Mouse (Mus musculus) stomach, embryonic 16.5 days (tissue): ENCODE measurements around the gene Grhpr. TPM values are rescaled to one million over a fixed set of nuclear protein-coding genes. Genes with fewer than 3 reads are reported as not detected.
"Not testable (repeated sequence)": the region's sequence is repeated elsewhere in the genome, so short reads cannot be mapped to it uniquely, and the experiment has no call there.

ENCODE experiments used
- ATAC-seq: fragments of 200-750 bp; cut with Nextera tagmentation; 2 replicates; pipeline ENCODE4 v1.8.0; 2017; ENCODE audit warnings: moderate number of reproducible peaks, moderate TSS enrichment; ENCODE audit not compliant: insufficient read depth, low FRiP score
- H3K27ac ChIP-seq: fragments of 300-500 bp; sonication (generic); 2 replicates; pipeline ENCODE4 v1.5.1; 2014; ENCODE audit warnings: low read length
- H3K27me3 ChIP-seq: fragments of 300-500 bp; sonication (generic); 2 replicates; pipeline ENCODE4 v1.6.1; 2014; ENCODE audit warnings: low read length, control low read depth, mixed read lengths; ENCODE audit not compliant: control insufficient read depth, insufficient read depth
- H3K36me3 ChIP-seq: fragments of 300-500 bp; sonication (generic); 2 replicates; pipeline ENCODE4 v1.6.1; 2014; ENCODE audit warnings: low read length; ENCODE audit not compliant: control insufficient read depth, insufficient read depth
- H3K4me1 ChIP-seq: fragments of 300-500 bp; sonication (generic); 2 replicates; pipeline ENCODE4 v1.6.1; 2014; ENCODE audit warnings: low read length, control low read depth, mixed read lengths; ENCODE audit not compliant: control insufficient read depth, insufficient read depth
- H3K4me2 ChIP-seq: fragments of 300-500 bp; sonication (generic); 2 replicates; pipeline ENCODE4 v1.6.1; 2014; ENCODE audit warnings: low read depth, low read length, mixed read lengths
- H3K4me3 ChIP-seq: fragments of 300-500 bp; sonication (generic); replicated peaks from 2 replicates; pipeline ENCODE4 v1.5.1; 2014; ENCODE audit warnings: mild to moderate bottlenecking, low read length
- H3K9ac ChIP-seq: fragments of 300-500 bp; sonication (generic); 2 replicates; pipeline ENCODE4 v1.6.1; 2014; ENCODE audit warnings: low read length
- H3K9me3 ChIP-seq: fragments of 300-500 bp; sonication (generic); replicated peaks from 2 replicates; pipeline ENCODE4 v1.6.1; 2016; ENCODE audit warnings: low read length, control low read depth; ENCODE audit not compliant: control insufficient read depth
- WGBS: fragments of 180-500 bp; shearing (Covaris S2); extraction: QIAGEN DNeasy Blood & Tissue Kit; methylation state at CpG from one replicate; pipeline ENCODE4 v1.1.7; 2014; 5-methylcytosine and 5-hydroxymethylcytosine counted together
- polyA plus RNA-seq: library from polyadenylated mRNA; unstranded; fragments of >200 nt; fragmentation: Nextera tagmentation; extraction: Ambion mirVana; gene quantifications from 2 replicates; pipeline ENCODE4 v1.2.1, GENCODE M21; 2015

Gene Grhpr
- polyA plus RNA-seq, 1 experiment from 2014 or later = 72.0 TPM

- H3K27me3 ChIP-seq, H3K4me1 ChIP-seq, H3K36me3 ChIP-seq, H3K27ac ChIP-seq, H3K9me3 ChIP-seq, H3K9ac ChIP-seq, H3K4me3 ChIP-seq, ATAC-seq, H3K4me2 ChIP-seq: not testable (repeated sequence)
- WGBS = 88% methylated on average over 2 of the region's 2 CpGs
Measured at GRCm38 (mm10) chr4:44946126-44946525, 35.1 kb upstream of the Grhpr start.

DNA sequence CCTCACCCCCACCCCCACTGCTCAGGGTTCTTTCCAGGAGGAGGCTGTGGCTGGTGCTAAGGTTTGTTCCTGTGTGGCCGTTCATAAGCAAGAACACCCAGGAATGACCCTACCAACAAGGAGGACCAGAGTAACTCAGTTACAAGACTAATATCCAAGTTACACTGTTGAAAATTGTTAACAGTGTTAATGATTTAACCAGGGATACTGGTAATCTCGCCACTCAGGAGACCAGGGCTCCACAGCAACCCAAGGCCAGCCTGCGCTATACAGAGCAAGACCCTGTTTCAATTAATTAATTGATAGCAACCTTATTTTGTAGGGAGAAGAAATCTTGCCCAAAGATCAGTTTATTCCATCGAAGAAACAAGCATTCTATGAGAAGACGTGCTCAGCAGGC is 33.7 kb upstream of the Grhpr start:
- Histone ChIP-seq H3K9ac (no peak overlapping the region), H3K36me3 (no peaks in the 10 kb centered on the region), H3K27me3 (no peaks in the 10 kb centered on the region), H3K4me1 (no peaks in the 10 kb centered on the region), H3K4me2 (no peak overlapping the region), H3K27ac (no peak overlapping the region), H3K4me3 (no peak overlapping the region), H3K9me3 (no peaks in the 10 kb centered on the region)
- 83% methylated on average over 5 of the region's 5 CpGs for WGBS
- ATAC-seq = no peak

- no peak for ATAC-seq
- Histone ChIP-seq H3K4me1 (no peaks in the 10 kb centered on the region), H3K36me3 (no peaks in the 10 kb centered on the region), H3K4me2 (no peak overlapping the region), H3K27me3 (no peaks in the 10 kb centered on the region), H3K9ac (no peak overlapping the region), H3K4me3 (no peak overlapping the region), H3K27ac (no peak overlapping the region), H3K9me3 (no peaks in the 10 kb centered on the region)
- 76% methylated on average over 1 of the region's 1 CpGs for WGBS
Measured at GRCm38 (mm10) chr4:44948314-44948713, 32.9 kb upstream of the Grhpr start.

GRCm38 (mm10) chr4:44953041-44953440 is 28.2 kb upstream of the Grhpr start:
- H3K4me3 ChIP-seq = no peak overlapping the region
- H3K9me3 ChIP-seq = no peaks in the 10 kb centered on the region
- 69% methylated on average over 9 of the region's 9 CpGs for WGBS
- H3K27ac ChIP-seq = no peak overlapping the region
- no peaks in the 10 kb centered on the region for H3K27me3 ChIP-seq
- H3K9ac ChIP-seq = no peak overlapping the region
- no peaks in the 10 kb centered on the region for H3K36me3 ChIP-seq
- no peaks in the 10 kb centered on the region for H3K4me1 ChIP-seq
- ATAC-seq = no peak
- no peak overlapping the region for H3K4me2 ChIP-seq

DNA sequence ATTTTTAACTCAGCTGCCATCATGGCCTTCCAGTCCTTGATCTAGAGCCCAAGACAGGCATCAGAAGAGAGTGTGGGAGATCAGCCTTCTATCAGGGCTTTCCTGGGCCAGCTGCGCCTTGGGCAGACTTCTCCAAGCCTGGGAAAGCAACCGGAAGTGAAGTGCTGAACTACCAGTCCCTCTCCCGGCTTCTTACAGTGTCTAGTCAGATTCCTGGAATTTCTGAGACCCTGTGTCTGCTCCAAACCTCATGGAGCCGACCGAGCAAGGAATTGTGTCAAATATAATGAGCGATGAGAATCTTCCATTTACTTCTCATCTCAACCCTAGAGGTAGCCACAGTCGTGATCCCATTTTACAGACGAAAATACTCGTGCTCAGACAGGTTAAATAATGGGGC is 22.4 kb upstream of the Grhpr start:
- Histone ChIP-seq H3K9me3 (no peaks in the 10 kb centered on the region), H3K9ac (no peak overlapping the region), H3K36me3 (no peaks in the 10 kb centered on the region), H3K27me3 (no peaks in the 10 kb centered on the region), H3K27ac (no peak overlapping the region), H3K4me2 (no peak overlapping the region), H3K4me1 (no peaks in the 10 kb centered on the region), H3K4me3 (no peak overlapping the region)
- WGBS = 84% methylated on average over 9 of the region's 9 CpGs
- no peak for ATAC-seq

DNA sequence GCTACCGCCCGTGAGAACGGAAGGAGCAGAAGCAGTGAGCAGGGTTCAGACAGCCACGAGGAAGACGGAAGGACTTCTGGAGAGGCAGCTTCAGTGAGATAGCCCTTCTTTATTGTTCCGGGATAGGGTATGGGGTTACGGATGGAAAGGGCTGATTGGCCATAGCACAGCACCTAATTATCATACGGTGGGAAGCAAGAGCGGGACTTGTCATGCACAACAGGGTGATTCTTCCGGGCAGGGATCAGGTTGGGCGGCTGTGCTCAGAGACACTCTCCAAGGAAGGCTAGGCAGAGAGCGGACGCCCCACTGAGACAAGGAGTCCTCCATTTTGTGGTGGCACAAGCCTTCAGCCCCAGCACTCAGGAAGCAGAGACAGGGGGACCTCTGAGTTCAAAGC is 22.0 kb upstream of the Grhpr start:
- Histone ChIP-seq H3K36me3 (no peaks in the 10 kb centered on the region), H3K4me3 (no peak overlapping the region), H3K4me1 (no peaks in the 10 kb centered on the region), H3K27me3 (no peaks in the 10 kb centered on the region), H3K9ac (no peak overlapping the region), H3K4me2 (no peak overlapping the region), H3K9me3 (no peaks in the 10 kb centered on the region), H3K27ac (no peak overlapping the region)
- no peak for ATAC-seq
- 91% methylated on average over 13 of the region's 13 CpGs for WGBS

GRCm38 (mm10) chr4:44963156-44963555 is 18.0 kb upstream of the Grhpr start:
- no peak for ATAC-seq
- H3K27ac ChIP-seq = no peak overlapping the region
- H3K9ac ChIP-seq = no peak overlapping the region
- no peak overlapping the region for H3K4me2 ChIP-seq
- WGBS = 61% methylated on average over 11 of the region's 11 CpGs
- no peaks in the 10 kb centered on the region for H3K9me3 ChIP-seq
- H3K4me3 ChIP-seq = no peak overlapping the region
- no peaks in the 10 kb centered on the region for H3K4me1 ChIP-seq
- H3K36me3 ChIP-seq = no peaks in the 10 kb centered on the region
- no peaks in the 10 kb centered on the region for H3K27me3 ChIP-seq

- H3K4me3 ChIP-seq = no peak overlapping the region
- H3K27ac ChIP-seq = no peak overlapping the region
- no peaks in the 10 kb centered on the region for H3K36me3 ChIP-seq
- no peak overlapping the region for H3K9ac ChIP-seq
- H3K9me3 ChIP-seq = no peaks in the 10 kb centered on the region
- H3K27me3 ChIP-seq = no peaks in the 10 kb centered on the region
- WGBS = 75% methylated on average over 2 of the region's 2 CpGs
- no peaks in the 10 kb centered on the region for H3K4me1 ChIP-seq
- ATAC-seq = no peak
- H3K4me2 ChIP-seq = no peak overlapping the region
Measured at GRCm38 (mm10) chr4:44965175-44965574, 16.0 kb upstream of the Grhpr start.

DNA sequence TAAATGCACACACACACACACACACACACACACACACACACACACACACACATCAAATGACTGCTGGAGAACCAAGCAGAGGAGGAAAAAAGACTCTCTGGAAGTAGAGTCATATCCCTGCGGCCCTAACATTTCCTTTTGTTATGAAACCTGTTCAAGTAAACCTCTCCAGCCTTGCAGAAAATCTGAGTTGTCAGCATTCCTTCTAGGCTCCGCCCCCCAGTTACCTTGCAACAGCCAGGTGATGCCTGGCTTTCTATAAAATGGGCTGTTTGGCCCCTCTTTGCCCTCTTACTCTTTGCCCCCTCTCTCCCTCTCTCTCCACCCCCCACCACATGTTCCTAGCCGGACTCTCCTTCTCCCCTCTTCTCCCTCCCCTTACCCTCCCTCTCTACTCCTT is 15.5 kb upstream of the Grhpr start:
- WGBS = 81% methylated on average over 3 of the region's 3 CpGs

DNA sequence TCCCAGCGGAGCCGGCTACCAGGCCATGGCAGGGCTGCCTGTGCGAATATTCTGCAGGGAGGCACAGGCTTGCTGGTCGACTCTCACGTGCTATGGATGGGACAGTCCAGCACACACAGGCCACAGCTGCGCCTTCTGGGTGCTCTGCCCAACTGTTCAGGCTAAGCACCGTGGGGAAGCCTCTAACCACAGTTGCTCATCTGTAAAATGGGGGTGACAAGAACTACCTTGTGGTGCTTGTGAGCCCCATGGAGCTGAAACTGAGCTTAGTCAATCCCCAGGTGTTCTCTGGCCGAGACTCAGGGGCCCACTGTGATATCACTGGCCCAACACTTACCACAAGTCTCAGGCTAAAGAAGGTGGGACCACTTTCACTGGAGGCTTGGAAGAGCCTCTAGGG is 13.8 kb upstream of the Grhpr start:
- ATAC-seq = no peak
- Histone ChIP-seq H3K9ac (no peak overlapping the region), H3K4me2 (no peak overlapping the region), H3K27ac (no peak overlapping the region), H3K27me3 (no peaks in the 10 kb centered on the region), H3K9me3 (no peaks in the 10 kb centered on the region), H3K36me3 (no peaks in the 10 kb centered on the region), H3K4me3 (no peak overlapping the region), H3K4me1 (no peaks in the 10 kb centered on the region)
- WGBS = 87% methylated on average over 8 of the region's 8 CpGs

More for the DNA sequence above, 15.5 kb upstream of the Grhpr start:
- H3K27me3 ChIP-seq = no peaks in the 10 kb centered on the region
- H3K4me1 ChIP-seq = no peaks in the 10 kb centered on the region
- H3K27ac ChIP-seq = no peak overlapping the region
- H3K36me3 ChIP-seq = no peaks in the 10 kb centered on the region
- no peak overlapping the region for H3K9ac ChIP-seq
- H3K4me2 ChIP-seq = no peak overlapping the region
- no peak overlapping the region for H3K4me3 ChIP-seq
- H3K9me3 ChIP-seq = no peaks in the 10 kb centered on the region
- no peak for ATAC-seq
